Mouse (Mus musculus) right cerebral cortex, postnatal 10 days (tissue): ENCODE data around the gene Rell1.

Experiments
- DNase-seq, 2 experiments: peaks; one replicate each; pipeline ENCODE4 v3.0.0; 2021; ENCODE audit warnings: low spot score in 2 of 2

The Rell1 gene

GRCm38 (mm10) chr5:63968443-63969415 lies at the start of gene Rell1:
Gene Rell1 (minus strand): TSS chr5:63968897.
- peak; percentile 94 to 96 for DNase-seq

GRCm38 (mm10) chr5:64012596-64013366 lies 44.1 kb upstream of the Rell1 start:
- no peak for DNase-seq

GRCm38 (mm10) chr5:64006548-64006947 lies 37.9 kb upstream of the Rell1 start:
- no peak for DNase-seq

GRCm38 (mm10) chr5:64003302-64003701 lies 34.6 kb upstream of the Rell1 start:
- DNase-seq: no peak

GRCm38 (mm10) chr5:63993865-63994264 lies 25.2 kb upstream of the Rell1 start:
- no peak for DNase-seq

- no peak for DNase-seq
Measured at GRCm38 (mm10) chr5:63990675-63991074, 22.0 kb upstream of the Rell1 start.

GRCm38 (mm10) chr5:63986337-63986736 lies 17.6 kb upstream of the Rell1 start:
- DNase-seq: no peak

- DNase-seq: no peak
Measured at GRCm38 (mm10) chr5:63982296-63982695, 13.6 kb upstream of the Rell1 start.

- DNase-seq: no peak
Measured at GRCm38 (mm10) chr5:63970991-63971390, 2.3 kb upstream of the Rell1 start.

- no peak for DNase-seq
Measured at GRCm38 (mm10) chr5:63970281-63970732, 1.6 kb upstream of the Rell1 start.

GRCm38 (mm10) chr5:63969476-63970112 lies 897 bp upstream of the Rell1 start:
- no peak for DNase-seq

GRCm38 (mm10) chr5:63967591-63968141 lies 1.0 kb downstream of the Rell1 start:
- no peak for DNase-seq

GRCm38 (mm10) chr5:63966379-63966778 lies 2.3 kb downstream of the Rell1 start:
- DNase-seq: no peak

- DNase-seq: peak in 1 of 2 experiments; percentile 50
Measured at GRCm38 (mm10) chr5:63965946-63966345, 2.8 kb downstream of the Rell1 start.

- no peak for DNase-seq
Measured at GRCm38 (mm10) chr5:63964576-63964975, 4.1 kb downstream of the Rell1 start.

- DNase-seq: no peak
Measured at GRCm38 (mm10) chr5:63961726-63962125, 7.0 kb downstream of the Rell1 start.

- DNase-seq: no peak
Measured at GRCm38 (mm10) chr5:63960565-63960964, 8.1 kb downstream of the Rell1 start.

- no peak for DNase-seq
Measured at GRCm38 (mm10) chr5:63958963-63959708, 9.6 kb downstream of the Rell1 start.

GRCm38 (mm10) chr5:63957607-63958006 lies 11.1 kb downstream of the Rell1 start:
- DNase-seq: no peak

GRCm38 (mm10) chr5:63956411-63956810 lies 12.3 kb downstream of the Rell1 start:
- DNase-seq: no peak
